Mouse (Mus musculus) induced T-regulatory cell, adult 2 months (primary cell): ENCODE measurements at regions not wholly inside any gene's neighbourhood (a gene's known extent, or its start where the extent isn't known, plus 50 kb on each side); places are given as distances from the start of the nearest gene placed in this dataset.

ENCODE experiments used
- DNase-seq: peaks from one replicate; pipeline ENCODE4 v3.0.0-alpha.2; 2012; ENCODE audit warnings: low read depth

- no peak for DNase-seq
These were observed 131.7 kb upstream of the Sall1 start for GRCm38 (mm10) chr8:89175631-89176030.

DNA sequence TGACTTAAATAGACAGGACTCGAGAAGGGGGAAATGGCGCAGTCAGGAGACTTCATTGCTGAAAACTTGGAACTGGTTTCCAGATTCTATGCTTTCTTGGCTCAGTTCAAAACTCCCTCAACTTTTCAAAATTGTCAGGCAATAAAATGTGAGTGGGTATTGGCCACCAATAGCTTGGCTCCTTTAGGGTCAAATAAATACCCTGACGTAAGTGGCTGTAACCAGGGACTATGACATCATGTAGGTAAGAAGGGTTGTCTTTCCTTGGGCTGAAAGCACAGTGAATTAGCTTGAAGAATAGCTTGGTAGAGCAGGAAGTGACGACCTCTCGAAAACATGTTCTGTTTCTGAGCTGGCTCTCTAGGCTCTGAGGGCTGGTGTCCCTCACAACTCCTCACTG is 127.6 kb upstream of the Sall1 start:
- no peak for DNase-seq

DNA sequence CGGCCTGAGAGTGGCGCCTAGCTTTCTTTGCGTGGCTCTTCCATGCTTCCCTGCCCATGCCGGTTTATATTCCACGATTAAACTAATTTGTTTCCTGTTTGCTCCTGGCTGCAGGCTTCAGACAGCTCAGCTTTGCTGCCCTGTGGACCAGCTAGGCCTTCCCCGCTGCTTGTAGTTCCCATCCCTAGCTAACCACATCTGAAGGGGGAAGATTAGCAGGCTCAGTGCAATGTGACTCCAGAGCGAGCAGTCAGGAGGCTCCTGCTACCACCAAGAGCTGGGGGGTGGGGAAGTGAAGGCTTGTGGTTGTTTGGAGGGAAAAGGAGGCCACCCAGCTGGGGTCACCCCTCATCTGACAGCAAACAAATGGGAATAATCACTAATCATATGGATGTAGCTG is 125.5 kb upstream of the Sall1 start:
- no peak for DNase-seq

DNA sequence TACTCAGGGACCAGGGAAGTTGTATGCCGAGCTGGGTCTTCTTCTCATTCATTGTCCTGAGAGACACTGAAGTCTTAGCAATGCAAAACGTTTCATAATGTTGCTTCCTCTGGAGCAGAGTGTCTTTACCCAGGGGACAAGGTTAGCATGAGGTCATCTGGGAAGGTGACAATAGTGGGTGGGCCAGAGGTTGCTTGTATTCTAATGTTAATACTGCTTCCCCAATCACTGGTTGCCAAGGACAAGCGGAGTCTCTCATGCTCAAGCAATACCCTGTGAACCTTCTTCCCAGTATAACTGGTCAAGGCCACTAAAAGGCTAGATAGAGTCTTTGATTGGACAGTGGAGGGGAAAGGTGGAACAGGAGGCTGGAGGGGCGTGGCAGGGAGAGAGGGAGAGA is 123.1 kb upstream of the Sall1 start:
- no peak for DNase-seq

- DNase-seq, result no peak
These were observed 112.9 kb upstream of the Sall1 start for GRCm38 (mm10) chr8:89156909-89157308.

DNA sequence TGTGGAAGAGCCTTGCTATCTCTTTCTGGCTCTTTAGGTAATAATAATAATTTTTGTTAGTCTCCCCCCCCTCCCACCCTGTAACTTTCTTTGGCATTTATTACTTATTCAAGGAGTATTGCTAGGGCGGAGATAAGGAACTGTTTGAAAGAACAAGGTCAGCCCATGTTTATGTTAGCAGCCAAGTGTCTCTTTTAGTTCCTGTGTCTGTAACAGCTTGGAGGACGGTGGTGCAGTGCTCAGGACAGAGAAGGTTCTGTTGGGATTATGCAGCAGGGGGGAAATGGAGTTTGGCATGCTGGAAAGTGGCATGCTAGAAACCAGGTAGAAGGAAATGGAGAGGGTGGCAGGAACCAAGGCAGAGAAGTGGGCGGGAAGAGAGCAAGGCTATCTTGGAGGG is 109.6 kb upstream of the Sall1 start:
- DNase-seq, result no peak

DNA sequence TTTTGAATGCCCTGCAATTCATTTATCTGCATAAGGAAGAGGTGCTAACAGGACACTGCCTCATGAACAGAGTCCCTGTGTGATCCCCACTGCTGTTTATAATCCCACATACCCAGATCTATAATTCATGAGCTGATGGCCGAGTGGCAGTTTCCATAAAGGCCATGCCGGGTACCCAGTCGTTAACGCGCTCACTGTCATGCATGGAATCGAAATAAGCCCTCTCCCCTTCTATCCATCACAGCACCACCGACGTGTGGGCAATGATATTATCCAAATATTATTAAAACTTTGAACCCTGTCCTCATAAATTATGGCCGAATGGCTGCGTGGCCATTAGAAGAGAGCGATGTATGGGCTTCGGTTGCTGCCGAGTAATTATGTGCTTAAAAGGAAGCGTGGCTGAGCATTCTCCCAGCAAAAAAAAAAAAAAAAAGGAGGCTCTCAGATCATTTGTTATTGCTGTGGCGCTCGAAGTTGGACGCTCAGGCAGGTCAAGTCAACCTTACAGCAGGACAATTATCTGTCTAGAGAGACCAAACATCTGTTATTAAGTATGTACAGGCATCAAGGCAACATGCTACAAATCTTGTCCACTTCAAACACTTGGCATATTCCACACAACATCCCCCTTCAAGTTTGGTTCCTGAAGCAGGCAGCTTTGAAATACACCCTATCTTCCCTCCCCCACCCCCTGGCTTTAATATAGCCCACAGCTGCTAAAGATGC is 109.1 kb upstream of the Sall1 start:
- no peak for DNase-seq

- no peak for DNase-seq
These were observed 108.4 kb upstream of the Sall1 start for GRCm38 (mm10) chr8:89152331-89152730.

- DNase-seq, result no peak
These were observed 107.0 kb upstream of the Sall1 start for GRCm38 (mm10) chr8:89150952-89151351.

DNA sequence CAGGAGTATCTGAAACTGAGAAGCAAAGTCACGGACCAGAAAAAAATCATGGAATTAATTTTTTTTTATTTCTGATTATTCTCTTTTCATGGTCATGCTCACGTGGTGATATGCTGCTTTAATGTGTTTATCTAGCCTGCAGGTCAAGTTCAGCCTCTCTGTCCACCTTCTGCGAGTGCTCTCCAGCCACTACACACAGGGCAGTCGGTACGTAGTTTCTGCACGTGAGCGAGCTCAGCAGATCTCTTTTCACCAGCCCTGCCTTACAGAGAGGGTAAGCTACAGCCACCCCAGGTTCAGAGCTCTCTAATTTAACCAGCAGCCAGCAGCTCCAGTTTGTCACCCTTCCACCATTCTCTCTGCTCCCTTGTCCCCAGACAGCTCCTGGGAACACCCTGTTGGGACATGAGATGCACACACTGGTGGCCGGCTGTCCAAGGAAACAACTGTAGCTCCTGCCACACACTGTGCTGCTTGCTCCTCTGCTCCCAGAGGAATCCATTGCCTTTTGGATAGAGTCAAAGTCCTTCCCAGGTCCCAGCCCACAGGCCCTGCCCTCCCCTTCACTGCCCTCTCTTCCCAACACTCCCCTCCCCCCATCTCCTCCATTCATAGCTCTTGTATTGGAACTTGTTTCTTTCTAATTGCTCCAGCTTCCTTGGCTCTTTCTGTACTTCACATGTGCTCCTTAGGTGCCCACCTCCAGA is 97.7 kb upstream of the Sall1 start:
- DNase-seq, result no peak

GRCm38 (mm10) chr8:89139876-89140275 is 95.9 kb upstream of the Sall1 start:
- no peak for DNase-seq

GRCm38 (mm10) chr8:89138416-89139125 is 94.6 kb upstream of the Sall1 start:
- no peak for DNase-seq

GRCm38 (mm10) chr8:89134581-89135484 is 90.9 kb upstream of the Sall1 start:
- no peak for DNase-seq

GRCm38 (mm10) chr8:89134058-89134457 is 90.1 kb upstream of the Sall1 start:
- DNase-seq, result no peak

DNA sequence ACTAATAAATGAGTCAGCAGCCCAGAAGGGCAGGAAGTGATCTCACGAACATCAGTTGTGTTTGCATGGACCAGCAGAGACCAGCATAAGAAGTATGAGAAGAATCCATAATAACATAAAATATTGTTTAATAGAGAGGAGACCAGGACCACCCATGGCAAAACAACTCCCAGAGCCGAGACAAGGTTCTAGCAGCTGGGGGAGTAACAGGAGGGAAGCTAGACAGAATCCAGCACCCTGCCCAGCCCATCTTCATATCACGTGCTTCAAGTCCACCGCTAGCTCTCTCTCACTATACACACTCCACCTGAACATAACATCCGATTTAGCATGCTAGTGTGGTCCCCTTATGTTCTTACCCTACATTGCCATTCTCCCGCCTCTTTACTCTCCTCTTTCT is 77.1 kb upstream of the Sall1 start:
- DNase-seq, result no peak

GRCm38 (mm10) chr8:89107895-89108660 is 64.1 kb upstream of the Sall1 start:
- DNase-seq, result no peak

DNA sequence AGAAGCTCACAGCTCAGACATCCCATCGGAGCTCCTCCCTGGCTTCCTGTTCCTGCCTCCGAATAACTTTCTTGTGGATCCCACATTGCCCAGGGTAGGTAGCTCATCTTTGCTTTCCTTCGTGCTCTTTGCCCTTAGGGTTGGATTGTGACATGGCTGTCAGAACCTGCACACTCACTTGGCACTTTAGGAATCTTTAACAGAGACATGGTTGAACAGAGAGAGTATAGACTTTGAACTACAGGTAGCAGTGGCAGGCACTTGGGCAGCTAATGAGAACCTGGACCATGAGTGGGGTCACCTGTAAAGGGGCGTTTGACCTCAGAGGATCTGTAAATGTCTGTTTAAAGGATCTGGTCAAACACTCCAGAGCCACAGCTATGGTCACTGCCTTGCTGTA is 62.4 kb upstream of the Sall1 start:
- DNase-seq, result no peak

DNA sequence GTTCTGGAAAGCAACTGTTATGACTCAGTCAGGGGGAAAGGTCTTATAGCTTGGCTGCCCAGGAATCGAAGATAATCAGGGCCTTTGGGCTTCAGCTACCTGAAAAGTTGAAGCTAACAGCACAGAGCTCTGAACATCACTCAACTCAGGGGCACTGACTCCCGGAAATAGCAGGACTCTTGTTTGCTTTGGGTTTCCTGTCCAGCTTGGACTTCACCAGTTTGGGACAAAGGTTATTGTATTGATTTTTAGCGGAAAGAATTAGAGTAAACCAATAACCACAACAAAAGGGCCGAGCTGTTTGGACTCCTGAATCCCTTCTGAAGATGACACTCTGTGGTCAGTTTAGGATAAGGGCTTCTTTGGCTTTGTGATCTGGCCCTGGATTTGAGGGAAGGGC is 53.4 kb upstream of the Sall1 start:
- no peak for DNase-seq
